Mouse (Mus musculus): ENCODE measurements around the gene Tnfaip2. TPM values are rescaled to one million over a fixed set of nuclear protein-coding genes. Genes with fewer than 3 reads are reported as not detected.

Tnfaip2 gene
- polyA plus RNA-seq, 1 experiment from 2014 or later, result 0.63 TPM

DNA sequence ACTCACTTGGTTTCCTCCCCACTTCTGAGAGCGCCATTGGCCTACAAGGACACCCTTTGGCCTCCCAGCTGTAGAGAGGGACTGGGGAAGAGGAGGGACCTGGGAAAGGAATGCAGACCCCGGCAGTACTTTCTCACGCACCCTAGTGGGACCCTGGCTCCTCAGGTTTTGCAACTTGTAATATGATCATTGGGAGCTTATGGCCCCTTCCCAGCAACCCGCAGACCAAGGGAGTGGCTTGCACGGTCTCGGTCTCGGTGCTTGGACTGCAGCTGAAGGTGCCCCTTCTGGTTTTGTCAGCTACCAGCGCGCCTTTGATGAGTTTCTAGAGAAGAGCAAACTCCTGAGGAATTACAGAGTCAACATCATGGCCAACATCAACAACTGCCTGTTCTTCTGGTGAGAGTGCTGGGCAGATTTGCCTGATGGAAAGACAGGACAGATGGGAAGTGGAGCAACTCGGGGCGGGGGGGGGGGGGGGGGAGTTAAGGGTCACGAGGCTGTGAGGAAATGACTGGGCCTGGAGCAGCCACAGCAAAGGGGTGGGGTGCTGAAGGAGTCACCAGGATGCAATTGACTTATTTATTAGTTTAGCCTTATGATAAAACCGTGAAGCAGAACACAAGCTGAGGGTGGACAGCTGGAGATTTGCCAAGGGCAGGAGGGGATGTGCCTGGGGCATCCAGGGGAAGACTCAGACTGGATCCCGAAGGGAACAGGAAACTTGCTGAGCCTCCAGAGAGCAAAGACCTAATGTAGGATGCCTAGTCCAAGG, 6.8 kb downstream of the Tnfaip2 start:
- Histone ChIP-seq H3K9me3 (ENCODE audit: control insufficient read depth, low read length) (no peaks in the 10 kb centered on the region), H3K4me3 (replicated peaks; ENCODE audit: low read length) (no peak overlapping the region), H3K4me1 (replicated peaks; ENCODE audit: control insufficient read depth, insufficient read depth, low read length) (peaks cover 7% of the 10 kb centered on the region; the same call in 1 of the 2 replicates), H3K9ac (replicated peaks; ENCODE audit: low read depth, low read length) (no peak overlapping the region), H3K4me2 (ENCODE audit: low read length) (no peak overlapping the region), H3K36me3 (ENCODE audit: control insufficient read depth, insufficient read depth) (no peaks in the 10 kb centered on the region), H3K27ac (ENCODE audit: low read length) (no peak overlapping the region), H3K27me3 (replicated peaks; ENCODE audit: control insufficient read depth, insufficient read depth, low read length) (peaks cover 71% of the 10 kb centered on the region)
- no peak for ATAC-seq
- WGBS, result 16% methylated on average over 12 of the region's 14 CpGs

DNA sequence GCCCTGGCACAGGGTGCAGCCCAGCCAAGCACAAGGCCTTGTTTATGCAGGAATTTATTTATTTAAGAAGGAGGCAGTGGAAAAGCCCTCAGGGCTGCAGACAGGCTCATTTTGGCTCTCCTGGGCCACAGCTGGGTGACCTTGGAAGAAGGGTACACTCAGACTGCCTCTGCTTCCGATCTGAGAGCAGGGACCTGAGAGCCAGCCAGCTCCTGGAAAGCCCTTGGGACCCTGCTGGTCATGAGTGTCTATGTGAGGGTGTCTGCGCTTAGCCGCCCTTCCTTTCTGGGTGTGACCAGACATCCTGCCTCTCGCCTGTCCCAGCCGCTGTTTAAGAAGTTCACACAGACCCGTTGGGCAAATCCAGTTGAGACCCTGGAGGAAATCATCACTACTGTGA, 8.1 kb downstream of the Tnfaip2 start:
- Histone ChIP-seq H3K4me2 (ENCODE audit: low read length) (no peak overlapping the region), H3K27me3 (replicated peaks; ENCODE audit: control insufficient read depth, insufficient read depth, low read length) (peaks cover 59% of the 10 kb centered on the region), H3K36me3 (ENCODE audit: control insufficient read depth, insufficient read depth) (no peaks in the 10 kb centered on the region), H3K9ac (replicated peaks; ENCODE audit: low read depth, low read length) (no peak overlapping the region), H3K4me3 (replicated peaks; ENCODE audit: low read length) (no peak overlapping the region), H3K4me1 (replicated peaks; ENCODE audit: control insufficient read depth, insufficient read depth, low read length) (peaks cover 7% of the 10 kb centered on the region; the same call in 1 of the 2 replicates), H3K27ac (ENCODE audit: low read length) (no peak overlapping the region), H3K9me3 (ENCODE audit: control insufficient read depth, low read length) (no peaks in the 10 kb centered on the region)
- WGBS, result 42% methylated on average over 6 of the region's 6 CpGs
- ATAC-seq, result no peak

DNA sequence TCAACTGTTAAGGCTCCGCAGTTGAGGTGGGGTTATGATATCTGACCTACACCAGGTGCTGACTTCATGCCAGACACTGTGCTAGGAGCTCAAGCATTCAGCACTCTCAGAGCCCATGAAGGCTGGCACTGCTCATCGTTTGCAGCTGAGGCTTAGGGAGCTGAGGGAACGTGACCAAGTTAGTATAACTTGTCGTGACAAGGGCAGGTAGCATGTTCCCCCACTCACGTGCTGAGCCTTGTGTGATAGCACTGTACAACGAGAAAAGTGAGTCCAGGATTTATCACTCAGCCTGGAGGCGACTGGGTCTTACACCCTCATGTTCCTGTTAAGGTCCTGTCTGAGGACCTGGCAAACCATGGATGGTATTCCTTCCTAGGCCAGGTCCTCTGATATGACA, 9.3 kb downstream of the Tnfaip2 start:
- no peak for ATAC-seq
- 81% methylated on average over 7 of the region's 7 CpGs for WGBS
- Histone ChIP-seq H3K4me2 (ENCODE audit: low read length) (no peak overlapping the region), H3K9ac (replicated peaks; ENCODE audit: low read depth, low read length) (no peak overlapping the region), H3K9me3 (ENCODE audit: control insufficient read depth, low read length) (no peaks in the 10 kb centered on the region), H3K4me3 (replicated peaks; ENCODE audit: low read length) (no peak overlapping the region), H3K4me1 (replicated peaks; ENCODE audit: control insufficient read depth, insufficient read depth, low read length) (no peaks in the 10 kb centered on the region), H3K27ac (ENCODE audit: low read length) (no peak overlapping the region), H3K36me3 (ENCODE audit: control insufficient read depth, insufficient read depth) (no peaks in the 10 kb centered on the region), H3K27me3 (replicated peaks; ENCODE audit: control insufficient read depth, insufficient read depth, low read length) (peaks cover 53% of the 10 kb centered on the region)

DNA sequence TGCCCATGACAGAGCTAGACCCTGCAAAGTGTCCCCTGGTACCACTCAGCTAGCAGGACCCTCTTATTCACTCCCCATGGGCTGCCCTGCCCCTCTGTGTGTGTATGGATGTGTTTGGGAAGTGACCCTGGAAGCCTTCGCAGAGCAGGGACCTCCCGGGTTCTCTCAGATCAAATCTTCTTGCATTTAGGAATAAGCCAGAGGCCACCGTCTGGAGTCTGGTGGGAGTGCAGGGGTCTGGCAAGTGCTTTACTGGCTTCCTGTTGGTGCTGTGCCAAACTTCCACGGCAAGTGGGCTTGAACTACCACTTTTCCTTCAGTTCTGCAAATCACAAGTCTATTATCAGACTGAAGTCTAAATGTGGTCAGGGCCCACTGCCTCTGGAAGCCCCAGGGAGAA, 11.8 kb downstream of the Tnfaip2 start:
- Histone ChIP-seq H3K4me2 (ENCODE audit: low read length) (no peak overlapping the region), H3K9ac (replicated peaks; ENCODE audit: low read depth, low read length) (no peak overlapping the region), H3K27me3 (replicated peaks; ENCODE audit: control insufficient read depth, insufficient read depth, low read length) (peaks cover 31% of the 10 kb centered on the region), H3K4me1 (replicated peaks; ENCODE audit: control insufficient read depth, insufficient read depth, low read length) (no peaks in the 10 kb centered on the region), H3K4me3 (replicated peaks; ENCODE audit: low read length) (no peak overlapping the region), H3K36me3 (ENCODE audit: control insufficient read depth, insufficient read depth) (no peaks in the 10 kb centered on the region), H3K27ac (ENCODE audit: low read length) (no peak overlapping the region), H3K9me3 (ENCODE audit: control insufficient read depth, low read length) (no peaks in the 10 kb centered on the region)
- 32% methylated on average over 4 of the region's 4 CpGs for WGBS
- ATAC-seq, result no peak

DNA sequence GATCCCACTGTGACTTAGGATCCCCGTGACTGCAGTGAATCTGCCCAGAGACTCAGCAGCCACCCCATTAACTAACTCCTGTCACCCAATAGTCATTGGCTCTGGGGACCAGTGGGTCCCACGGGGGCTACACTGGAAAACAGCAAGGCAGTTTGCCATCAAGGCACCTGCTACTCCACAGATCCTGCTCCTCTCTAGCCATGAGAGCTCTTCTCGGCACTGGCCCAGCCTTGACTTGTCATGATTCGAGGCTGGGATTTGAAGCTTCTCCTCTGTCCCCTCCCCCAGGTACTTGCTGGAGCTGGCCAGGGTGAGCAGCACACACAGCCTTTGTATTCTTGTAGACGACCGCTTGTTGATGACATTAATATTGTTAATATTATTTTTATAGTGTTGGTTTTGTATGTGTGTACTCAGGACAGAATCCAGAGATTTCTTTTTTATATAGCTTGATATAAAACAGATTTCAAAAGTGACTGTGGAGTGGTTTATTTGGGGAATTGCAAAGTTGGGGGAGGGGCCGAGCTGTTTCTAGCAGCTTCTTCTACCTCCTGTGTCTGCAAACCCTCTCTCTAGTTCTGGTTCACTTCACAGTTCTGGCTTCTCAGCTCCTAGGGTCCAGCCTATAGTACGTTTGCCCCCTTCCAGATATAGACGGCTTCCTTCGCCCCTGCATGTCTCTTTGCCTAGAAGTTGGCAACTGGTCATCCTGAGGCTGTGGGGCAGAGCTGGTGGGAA, 12.4 kb downstream of the Tnfaip2 start:
- WGBS, result 63% methylated on average over 10 of the region's 10 CpGs
- ATAC-seq, result no peak
- Histone ChIP-seq H3K4me3 (replicated peaks; ENCODE audit: low read length) (no peak overlapping the region), H3K27ac (ENCODE audit: low read length) (no peak overlapping the region), H3K4me2 (ENCODE audit: low read length) (no peak overlapping the region), H3K36me3 (ENCODE audit: control insufficient read depth, insufficient read depth) (no peaks in the 10 kb centered on the region), H3K27me3 (replicated peaks; ENCODE audit: control insufficient read depth, insufficient read depth, low read length) (peaks cover 26% of the 10 kb centered on the region), H3K4me1 (replicated peaks; ENCODE audit: control insufficient read depth, insufficient read depth, low read length) (no peaks in the 10 kb centered on the region), H3K9ac (replicated peaks; ENCODE audit: low read depth, low read length) (no peak overlapping the region), H3K9me3 (ENCODE audit: control insufficient read depth, low read length) (no peaks in the 10 kb centered on the region)

DNA sequence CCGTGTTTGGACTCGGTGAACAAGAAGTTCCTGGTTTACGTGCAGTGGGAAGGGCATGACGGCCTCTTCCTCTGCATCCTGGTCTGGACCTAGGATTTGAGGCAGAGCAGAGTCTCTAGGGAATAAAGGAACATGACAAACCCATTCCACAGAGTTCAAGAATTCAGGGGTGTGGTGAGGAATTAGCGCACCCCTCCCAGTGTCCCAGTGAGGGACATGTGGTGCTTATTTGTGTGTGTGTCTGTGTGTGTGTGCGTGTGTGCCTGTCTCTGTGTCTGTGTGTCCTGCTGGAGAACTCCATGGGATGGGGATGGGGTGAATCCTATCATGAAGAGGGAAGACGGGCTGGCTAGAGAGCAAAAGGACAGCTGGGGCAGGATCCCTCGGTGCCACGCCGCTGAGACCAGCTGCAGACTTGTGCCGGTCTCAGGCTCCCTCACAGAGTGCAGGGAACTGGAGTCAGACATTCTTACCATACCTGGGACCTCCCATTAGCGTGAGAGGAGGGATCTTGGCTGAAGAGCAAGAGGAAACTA, 13.1 kb downstream of the Tnfaip2 start:
- Histone ChIP-seq H3K36me3 (ENCODE audit: control insufficient read depth, insufficient read depth) (no peaks in the 10 kb centered on the region), H3K27me3 (replicated peaks; ENCODE audit: control insufficient read depth, insufficient read depth, low read length) (peaks cover 19% of the 10 kb centered on the region)

DNA sequence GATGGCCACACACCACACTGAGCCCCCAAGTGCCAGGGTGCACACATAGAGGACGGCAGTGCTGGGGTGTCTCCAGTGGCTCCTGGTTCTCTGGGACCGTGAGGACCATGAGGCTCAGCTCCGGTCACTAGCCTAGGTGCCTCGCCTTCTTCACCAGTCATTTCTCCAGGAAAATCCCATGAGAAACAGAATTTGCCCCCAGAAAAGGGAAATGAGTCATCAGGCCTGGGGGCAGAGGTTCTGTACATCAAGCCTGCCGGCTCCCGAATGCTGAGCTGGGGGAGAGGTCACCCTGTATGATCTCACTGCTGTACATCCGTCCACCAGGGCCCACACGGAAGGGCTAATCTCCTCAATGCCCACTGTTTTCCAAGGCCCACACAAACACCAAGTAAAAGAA, 13.6 kb downstream of the Tnfaip2 start:
- no peak for ATAC-seq
- Histone ChIP-seq H3K27me3 (replicated peaks; ENCODE audit: control insufficient read depth, insufficient read depth, low read length) (peaks cover 17% of the 10 kb centered on the region), H3K9ac (replicated peaks; ENCODE audit: low read depth, low read length) (no peak overlapping the region), H3K27ac (ENCODE audit: low read length) (no peak overlapping the region), H3K36me3 (ENCODE audit: control insufficient read depth, insufficient read depth) (no peaks in the 10 kb centered on the region), H3K9me3 (ENCODE audit: control insufficient read depth, low read length) (no peaks in the 10 kb centered on the region), H3K4me1 (replicated peaks; ENCODE audit: control insufficient read depth, insufficient read depth, low read length) (no peaks in the 10 kb centered on the region), H3K4me3 (replicated peaks; ENCODE audit: low read length) (no peak overlapping the region), H3K4me2 (ENCODE audit: low read length) (no peak overlapping the region)
- WGBS, result 53% methylated on average over 8 of the region's 8 CpGs

More for the DNA sequence above, 13.1 kb downstream of the Tnfaip2 start:
- ATAC-seq, result no peak
- Histone ChIP-seq H3K27ac (ENCODE audit: low read length) (no peak overlapping the region), H3K4me1 (replicated peaks; ENCODE audit: control insufficient read depth, insufficient read depth, low read length) (no peaks in the 10 kb centered on the region), H3K4me2 (ENCODE audit: low read length) (no peak overlapping the region), H3K9me3 (ENCODE audit: control insufficient read depth, low read length) (no peaks in the 10 kb centered on the region), H3K9ac (replicated peaks; ENCODE audit: low read depth, low read length) (no peak overlapping the region), H3K4me3 (replicated peaks; ENCODE audit: low read length) (no peak overlapping the region)
- 64% methylated on average over 12 of the region's 12 CpGs for WGBS

DNA sequence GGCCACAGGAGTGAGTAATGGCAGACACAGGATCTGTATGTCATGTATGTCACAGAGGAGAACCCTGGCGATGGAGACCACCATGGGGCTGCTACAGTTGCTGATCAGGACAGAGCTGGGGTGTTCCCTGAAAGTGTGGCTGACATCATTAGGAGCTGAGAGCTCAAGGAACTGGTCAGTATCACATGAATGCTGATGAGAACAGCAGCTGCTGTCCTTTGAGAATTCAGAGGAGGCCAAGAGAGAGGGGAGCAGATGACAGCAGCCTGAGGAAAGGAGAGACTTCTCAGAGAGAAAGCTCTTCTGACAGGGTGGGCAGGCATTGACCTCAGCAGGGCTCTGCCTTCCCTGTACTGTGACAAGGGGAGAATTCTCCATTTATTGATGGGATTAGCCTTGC, 15.5 kb downstream of the Tnfaip2 start:
- Histone ChIP-seq H3K27me3 (replicated peaks; ENCODE audit: control insufficient read depth, insufficient read depth, low read length) (peaks cover 9% of the 10 kb centered on the region; the same call in 1 of the 2 replicates), H3K4me3 (replicated peaks; ENCODE audit: low read length) (no peak overlapping the region), H3K4me1 (replicated peaks; ENCODE audit: control insufficient read depth, insufficient read depth, low read length) (no peaks in the 10 kb centered on the region), H3K27ac (ENCODE audit: low read length) (no peak overlapping the region), H3K9ac (replicated peaks; ENCODE audit: low read depth, low read length) (no peak overlapping the region), H3K4me2 (ENCODE audit: low read length) (no peak overlapping the region), H3K36me3 (ENCODE audit: control insufficient read depth, insufficient read depth) (no peaks in the 10 kb centered on the region), H3K9me3 (ENCODE audit: control insufficient read depth, low read length) (no peaks in the 10 kb centered on the region)
- no peak for ATAC-seq
- 81% methylated on average over 1 of the region's 1 CpGs for WGBS

- H3K4me2 ChIP-seq (ENCODE audit: low read length), result no peak overlapping the region
- no peaks in the 10 kb centered on the region for H3K4me1 ChIP-seq (replicated peaks; ENCODE audit: control insufficient read depth, insufficient read depth, low read length)
- no peak overlapping the region for H3K4me3 ChIP-seq (replicated peaks; ENCODE audit: low read length)
- ATAC-seq, result no peak
- 80% methylated on average over 7 of the region's 7 CpGs for WGBS
- no peaks in the 10 kb centered on the region for H3K9me3 ChIP-seq (ENCODE audit: control insufficient read depth, low read length)
- H3K27ac ChIP-seq (ENCODE audit: low read length), result no peak overlapping the region
- H3K27me3 ChIP-seq (replicated peaks; ENCODE audit: control insufficient read depth, insufficient read depth, low read length), result no peaks in the 10 kb centered on the region
- no peak overlapping the region for H3K9ac ChIP-seq (replicated peaks; ENCODE audit: low read depth, low read length)
- no peaks in the 10 kb centered on the region for H3K36me3 ChIP-seq (ENCODE audit: control insufficient read depth, insufficient read depth)
These were observed 21.3 kb downstream of the Tnfaip2 start for GRCm38 (mm10) chr12:111463570-111463969.
